Mouse (Mus musculus): ENCODE data around the gene Mex3a. TPM values are rescaled to one million over a fixed set of nuclear protein-coding genes. Genes with fewer than 3 reads are reported as not detected.

Gene Mex3a
- polyA plus RNA-seq, 1 experiment from 2014 or later = 31.6 TPM

DNA sequence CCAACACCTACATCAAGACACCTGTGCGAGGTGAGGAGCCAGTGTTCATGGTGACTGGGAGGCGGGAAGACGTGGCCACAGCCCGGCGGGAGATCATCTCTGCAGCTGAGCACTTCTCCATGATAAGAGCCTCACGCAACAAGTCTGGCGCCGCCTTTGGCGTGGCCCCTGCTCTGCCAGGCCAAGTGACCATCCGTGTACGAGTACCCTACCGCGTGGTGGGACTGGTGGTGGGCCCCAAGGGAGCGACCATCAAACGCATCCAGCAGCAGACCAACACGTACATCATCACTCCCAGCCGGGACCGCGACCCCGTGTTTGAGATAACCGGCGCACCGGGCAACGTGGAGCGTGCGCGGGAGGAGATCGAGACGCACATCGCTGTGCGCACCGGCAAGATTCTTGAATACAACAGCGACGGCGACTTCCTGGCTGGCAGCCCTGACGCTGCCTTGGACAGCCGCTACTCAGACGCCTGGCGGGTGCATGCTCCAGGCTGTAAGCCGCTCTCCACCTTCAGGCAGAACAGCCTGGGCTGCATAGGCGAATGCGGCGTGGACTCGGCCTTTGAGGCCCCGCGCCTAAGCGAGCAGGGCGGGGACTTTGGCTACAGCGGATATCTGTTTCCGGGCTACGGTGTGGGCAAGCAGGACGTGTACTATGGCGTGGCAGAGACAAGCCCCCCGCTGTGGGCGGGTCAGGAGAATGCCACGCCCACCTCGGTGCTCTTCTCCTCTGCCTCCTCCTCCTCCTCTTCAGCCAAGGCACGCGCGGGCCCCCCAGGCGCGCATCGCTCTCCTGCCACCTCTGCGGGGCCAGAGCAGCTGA lies 4.1 kb downstream of the Mex3a start:
- Histone ChIP-seq H3K27ac (ENCODE audit: low read depth, low read length) (0 out of 2 replicates have a peak overlapping the region, but pooled peaks have one; percentile 39), H3K4me3 (ENCODE audit: low read length) (peak overlapping the region; percentile 93), H3K27me3 (ENCODE audit: control insufficient read depth, insufficient read depth, low read length) (no peaks in the 10 kb centered on the region), H3K4me1 (ENCODE audit: control insufficient read depth, insufficient read depth, low read length) (peaks cover 54% of the 10 kb centered on the region), H3K36me3 (ENCODE audit: control insufficient read depth, insufficient read depth, low read length) (peaks cover 48% of the 10 kb centered on the region), H3K4me2 (replicated peaks; ENCODE audit: low read depth, low read length) (peak overlapping the region; percentile 94), H3K9ac (ENCODE audit: low read depth, low read length) (peak overlapping the region; percentile 50; the same call in 1 of the 2 replicates), H3K9me3 (ENCODE audit: control insufficient read depth, low read length) (no peaks in the 10 kb centered on the region)
- WGBS = 5% methylated on average over 64 of the region's 64 CpGs
- ATAC-seq (ENCODE audit: low FRiP score, low TSS enrichment) = 0 out of 2 replicates have a peak, but pooled peaks have one; percentile 6

DNA sequence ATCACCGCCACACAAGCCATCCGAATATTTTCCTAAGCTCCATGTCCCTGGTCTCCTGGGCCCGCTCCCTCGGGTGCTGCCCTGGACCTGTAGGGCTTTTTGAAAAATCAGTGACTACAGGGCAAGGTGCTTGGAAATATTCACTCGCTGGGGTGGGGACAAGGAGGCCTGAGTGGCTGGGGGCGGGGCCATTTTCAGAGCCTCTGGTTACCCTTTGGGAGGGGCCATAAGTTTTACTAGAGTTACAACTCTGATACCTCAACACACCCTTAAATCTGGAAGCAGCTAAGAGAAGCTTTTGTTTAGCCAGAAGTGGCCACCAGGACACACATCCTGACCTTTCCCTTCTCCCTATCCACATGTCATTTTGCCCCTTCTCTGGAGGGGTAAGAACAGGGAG lies 5.0 kb downstream of the Mex3a start:
- no peaks in the 10 kb centered on the region for H3K9me3 ChIP-seq (ENCODE audit: control insufficient read depth, low read length)
- H3K27ac ChIP-seq (ENCODE audit: low read depth, low read length) = no peak overlapping the region
- 0 out of 2 replicates have a peak overlapping the region, but pooled peaks have one; percentile 28 for H3K9ac ChIP-seq (ENCODE audit: low read depth, low read length)
- peak overlapping the region; percentile 94 for H3K4me2 ChIP-seq (replicated peaks; ENCODE audit: low read depth, low read length)
- peaks cover 54% of the 10 kb centered on the region for H3K4me1 ChIP-seq (ENCODE audit: control insufficient read depth, insufficient read depth, low read length)
- H3K36me3 ChIP-seq (ENCODE audit: control insufficient read depth, insufficient read depth, low read length) = peaks cover 48% of the 10 kb centered on the region
- H3K4me3 ChIP-seq (ENCODE audit: low read length) = peak overlapping the region; percentile 93; the same call in 1 of the 2 replicates
- 62% methylated on average over 6 of the region's 6 CpGs for WGBS
- ATAC-seq (ENCODE audit: low FRiP score, low TSS enrichment) = no peak
- no peaks in the 10 kb centered on the region for H3K27me3 ChIP-seq (ENCODE audit: control insufficient read depth, insufficient read depth, low read length)

DNA sequence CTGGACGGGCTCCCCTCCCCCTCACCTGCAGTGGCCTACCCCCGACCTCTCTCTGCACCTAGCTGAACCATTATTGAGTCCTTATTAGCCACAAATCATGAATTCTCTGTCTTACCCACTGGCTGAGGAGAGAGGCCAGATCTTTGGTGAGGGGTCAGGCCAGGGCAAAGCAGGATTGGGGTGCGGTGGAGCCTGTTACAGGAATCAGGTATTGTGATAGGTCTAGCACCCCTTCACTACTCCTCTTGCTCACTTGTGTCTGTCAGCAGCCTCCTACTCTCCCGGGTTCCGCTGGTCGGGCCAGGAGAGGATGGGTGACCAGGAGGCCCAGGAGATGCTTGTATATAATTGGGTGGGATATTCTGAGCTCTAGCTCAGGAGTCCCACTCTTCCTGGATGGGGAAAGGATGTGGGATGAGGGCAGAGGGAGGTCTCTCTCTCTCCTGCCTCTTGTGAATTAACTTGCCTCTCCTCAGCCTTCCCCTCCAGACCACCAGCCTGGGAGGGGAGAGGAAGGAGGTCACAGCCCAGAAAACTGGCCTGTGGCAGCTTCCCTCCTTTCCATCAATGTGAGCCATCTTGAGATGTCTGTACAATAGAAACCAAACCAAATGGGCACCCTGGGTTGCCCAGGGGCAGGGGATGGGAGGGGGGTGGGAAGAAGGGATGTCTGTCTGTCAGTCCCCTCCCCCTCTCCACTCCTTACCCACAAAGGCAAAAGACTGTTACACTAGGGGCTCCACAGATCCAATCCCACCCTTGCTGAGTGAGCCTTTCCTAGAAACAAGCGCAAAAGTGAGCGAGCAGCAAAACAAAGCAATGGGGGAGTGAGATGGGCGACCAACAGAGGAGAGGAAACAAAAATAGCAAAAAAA lies 6.3 kb downstream of the Mex3a start:
- no peak overlapping the region for H3K4me2 ChIP-seq (replicated peaks; ENCODE audit: low read depth, low read length)
- ATAC-seq (ENCODE audit: low FRiP score, low TSS enrichment) = no peak
- H3K4me1 ChIP-seq (ENCODE audit: control insufficient read depth, insufficient read depth, low read length) = peaks cover 54% of the 10 kb centered on the region
- H3K27me3 ChIP-seq (ENCODE audit: control insufficient read depth, insufficient read depth, low read length) = no peaks in the 10 kb centered on the region
- peaks cover 48% of the 10 kb centered on the region for H3K36me3 ChIP-seq (ENCODE audit: control insufficient read depth, insufficient read depth, low read length)
- no peak overlapping the region for H3K9ac ChIP-seq (ENCODE audit: low read depth, low read length)
- 45% methylated on average over 9 of the region's 9 CpGs for WGBS
- no peak overlapping the region for H3K4me3 ChIP-seq (ENCODE audit: low read length)
- no peak overlapping the region for H3K27ac ChIP-seq (ENCODE audit: low read depth, low read length)
- H3K9me3 ChIP-seq (ENCODE audit: control insufficient read depth, low read length) = no peaks in the 10 kb centered on the region

DNA sequence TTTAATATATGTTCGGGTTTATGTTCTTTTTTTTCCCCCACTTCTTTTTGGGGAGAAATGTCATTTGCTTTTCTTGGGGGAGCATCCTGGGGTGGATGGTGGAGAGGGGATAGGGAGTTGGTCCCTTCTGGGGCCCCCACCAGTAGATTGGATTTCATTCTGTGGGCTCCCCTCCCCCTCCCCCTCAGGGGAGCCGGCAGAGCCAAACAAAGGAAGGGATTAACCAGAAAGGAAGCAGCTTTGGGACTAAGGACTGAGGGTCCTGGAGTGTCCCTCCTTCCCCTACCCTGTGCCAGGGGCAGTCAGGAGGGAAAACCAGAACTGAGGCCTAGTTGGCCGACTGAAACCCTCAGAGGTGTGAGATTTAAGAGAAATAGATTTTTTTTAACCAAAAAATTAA lies 7.2 kb downstream of the Mex3a start:
- Histone ChIP-seq H3K4me1 (ENCODE audit: control insufficient read depth, insufficient read depth, low read length) (peaks cover 46% of the 10 kb centered on the region), H3K4me3 (ENCODE audit: low read length) (no peak overlapping the region), H3K36me3 (ENCODE audit: control insufficient read depth, insufficient read depth, low read length) (peaks cover 48% of the 10 kb centered on the region), H3K9ac (ENCODE audit: low read depth, low read length) (no peak overlapping the region), H3K9me3 (ENCODE audit: control insufficient read depth, low read length) (no peaks in the 10 kb centered on the region), H3K27ac (ENCODE audit: low read depth, low read length) (no peak overlapping the region), H3K4me2 (replicated peaks; ENCODE audit: low read depth, low read length) (no peak overlapping the region), H3K27me3 (ENCODE audit: control insufficient read depth, insufficient read depth, low read length) (no peaks in the 10 kb centered on the region)
- WGBS = 25% methylated on average over 3 of the region's 3 CpGs
- no peak for ATAC-seq (ENCODE audit: low FRiP score, low TSS enrichment)

DNA sequence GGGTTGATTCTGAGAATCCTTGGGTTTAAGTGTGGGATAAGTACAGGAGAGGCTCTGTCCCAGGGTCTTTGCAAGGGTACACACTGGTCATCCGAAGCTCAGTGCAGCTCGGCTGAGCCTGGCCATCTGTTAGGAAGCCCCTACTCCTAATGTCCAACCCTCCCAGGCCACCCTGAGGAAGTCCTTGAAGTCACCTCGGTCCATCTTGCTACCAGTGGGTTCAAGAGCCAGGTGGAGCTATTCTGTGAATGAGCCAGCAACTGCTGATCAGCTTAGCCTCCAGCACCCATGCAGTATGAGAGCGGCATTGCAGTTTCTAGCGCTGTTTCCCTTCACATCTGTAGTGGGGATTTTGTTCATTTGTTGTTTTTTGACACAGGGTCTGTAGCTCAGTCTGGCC lies 7.9 kb downstream of the Mex3a start:
- Histone ChIP-seq H3K36me3 (ENCODE audit: control insufficient read depth, insufficient read depth, low read length) (peaks cover 48% of the 10 kb centered on the region), H3K4me2 (replicated peaks; ENCODE audit: low read depth, low read length) (no peak overlapping the region), H3K9me3 (ENCODE audit: control insufficient read depth, low read length) (no peaks in the 10 kb centered on the region), H3K27ac (ENCODE audit: low read depth, low read length) (no peak overlapping the region), H3K9ac (ENCODE audit: low read depth, low read length) (no peak overlapping the region), H3K27me3 (ENCODE audit: control insufficient read depth, insufficient read depth, low read length) (no peaks in the 10 kb centered on the region), H3K4me1 (ENCODE audit: control insufficient read depth, insufficient read depth, low read length) (peaks cover 39% of the 10 kb centered on the region), H3K4me3 (ENCODE audit: low read length) (no peak overlapping the region)
- WGBS = 60% methylated on average over 5 of the region's 5 CpGs
- no peak for ATAC-seq (ENCODE audit: low FRiP score, low TSS enrichment)

DNA sequence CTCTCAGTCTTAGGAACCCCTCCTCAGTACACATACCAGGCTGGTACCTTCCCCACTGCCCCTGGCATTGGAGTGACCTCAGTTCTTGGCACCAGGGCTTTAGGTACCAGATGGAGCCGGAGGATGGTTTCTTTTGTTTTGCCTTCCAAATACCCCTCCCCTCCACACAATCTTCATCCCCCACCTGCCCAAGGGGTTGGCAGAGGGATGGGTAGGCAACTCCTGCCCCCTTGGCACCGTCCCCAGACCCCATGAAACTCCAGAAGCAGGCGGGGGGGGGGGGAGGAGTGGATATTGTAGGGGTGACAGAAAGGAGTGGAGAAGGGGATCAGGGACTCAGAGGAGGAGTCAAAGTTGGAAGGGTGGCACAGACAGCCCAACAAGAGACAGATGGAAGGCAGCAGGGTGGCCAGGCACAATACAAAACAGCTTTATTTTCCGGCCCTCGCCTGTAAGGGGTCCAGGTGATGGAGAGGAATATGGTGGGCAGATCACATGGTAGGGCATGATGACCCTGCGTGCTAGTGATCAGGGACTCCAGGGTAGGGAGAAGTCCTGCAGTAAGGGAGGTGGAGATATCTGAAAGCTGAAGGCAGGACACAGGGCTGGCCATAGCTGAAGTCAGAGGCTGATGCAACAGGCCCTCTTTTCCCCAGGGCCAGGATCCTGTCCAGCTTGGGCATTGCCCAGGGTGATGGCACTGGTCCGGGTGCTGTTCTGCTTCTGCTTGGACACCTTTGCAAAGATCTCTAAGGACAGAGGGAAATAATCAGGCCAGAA lies 9.6 kb downstream of the Mex3a start:
- Histone ChIP-seq H3K27ac (ENCODE audit: low read depth, low read length) (no peak overlapping the region), H3K4me2 (replicated peaks; ENCODE audit: low read depth, low read length) (no peak overlapping the region), H3K4me3 (ENCODE audit: low read length) (no peak overlapping the region), H3K9ac (ENCODE audit: low read depth, low read length) (no peak overlapping the region), H3K36me3 (ENCODE audit: control insufficient read depth, insufficient read depth, low read length) (peaks cover 37% of the 10 kb centered on the region), H3K27me3 (ENCODE audit: control insufficient read depth, insufficient read depth, low read length) (no peaks in the 10 kb centered on the region), H3K9me3 (ENCODE audit: control insufficient read depth, low read length) (no peaks in the 10 kb centered on the region), H3K4me1 (ENCODE audit: control insufficient read depth, insufficient read depth, low read length) (peaks cover 22% of the 10 kb centered on the region)
- ATAC-seq (ENCODE audit: low FRiP score, low TSS enrichment) = no peak
- 72% methylated on average over 6 of the region's 7 CpGs for WGBS

DNA sequence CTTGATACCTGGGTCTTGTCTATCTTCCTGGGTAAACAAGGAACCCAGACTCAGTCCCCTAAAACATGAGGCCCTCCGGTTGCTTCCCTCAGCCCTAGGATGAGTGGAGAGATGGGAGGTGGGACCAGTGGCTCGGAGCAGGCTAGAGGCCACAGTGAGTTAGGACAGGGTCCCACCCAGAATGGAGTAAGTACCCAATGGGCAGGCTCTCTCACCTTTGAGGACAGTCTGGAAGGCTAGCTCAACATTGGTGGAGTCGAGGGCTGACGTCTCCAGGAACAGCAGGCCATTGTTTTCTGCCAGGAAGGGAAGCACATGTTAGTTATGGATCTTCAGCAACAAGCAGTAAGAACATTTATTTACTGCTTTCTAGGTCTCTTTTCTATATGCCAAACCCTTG lies 10.3 kb downstream of the Mex3a start:
- no peak for ATAC-seq (ENCODE audit: low FRiP score, low TSS enrichment)
- Histone ChIP-seq H3K4me1 (ENCODE audit: control insufficient read depth, insufficient read depth, low read length) (peaks cover 15% of the 10 kb centered on the region), H3K9me3 (ENCODE audit: control insufficient read depth, low read length) (no peaks in the 10 kb centered on the region), H3K4me2 (replicated peaks; ENCODE audit: low read depth, low read length) (no peak overlapping the region), H3K27ac (ENCODE audit: low read depth, low read length) (no peak overlapping the region), H3K4me3 (ENCODE audit: low read length) (no peak overlapping the region), H3K9ac (ENCODE audit: low read depth, low read length) (no peak overlapping the region), H3K36me3 (ENCODE audit: control insufficient read depth, insufficient read depth, low read length) (peaks cover 30% of the 10 kb centered on the region), H3K27me3 (ENCODE audit: control insufficient read depth, insufficient read depth, low read length) (no peaks in the 10 kb centered on the region)
- WGBS = 69% methylated on average over 4 of the region's 4 CpGs

DNA sequence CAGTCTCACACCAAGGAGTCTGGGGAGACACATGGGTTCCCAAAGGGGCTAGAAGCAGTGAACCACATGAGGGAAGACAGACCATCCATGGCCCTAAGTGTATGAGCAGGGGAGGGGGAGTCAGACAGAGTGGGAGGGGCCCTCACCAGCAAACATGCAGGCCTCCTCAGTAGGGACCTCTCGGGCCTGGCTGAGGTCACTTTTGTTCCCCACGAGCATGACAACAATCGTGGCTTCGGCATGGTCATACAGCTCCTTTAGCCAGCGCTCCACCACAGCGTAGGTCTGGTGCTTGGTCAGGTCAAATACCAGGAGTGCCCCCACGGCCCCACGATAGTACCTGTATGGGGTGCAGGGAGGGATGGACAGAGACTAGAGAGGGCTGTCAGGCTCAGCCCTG lies 11.0 kb downstream of the Mex3a start:
- no peaks in the 10 kb centered on the region for H3K27me3 ChIP-seq (ENCODE audit: control insufficient read depth, insufficient read depth, low read length)
- WGBS = 77% methylated on average over 8 of the region's 8 CpGs
- no peak for ATAC-seq (ENCODE audit: low FRiP score, low TSS enrichment)
- H3K36me3 ChIP-seq (ENCODE audit: control insufficient read depth, insufficient read depth, low read length) = peaks cover 24% of the 10 kb centered on the region
- no peak overlapping the region for H3K9ac ChIP-seq (ENCODE audit: low read depth, low read length)
- no peak overlapping the region for H3K27ac ChIP-seq (ENCODE audit: low read depth, low read length)
- H3K4me3 ChIP-seq (ENCODE audit: low read length) = no peak overlapping the region
- no peak overlapping the region for H3K4me2 ChIP-seq (replicated peaks; ENCODE audit: low read depth, low read length)
- peaks cover 8% of the 10 kb centered on the region for H3K4me1 ChIP-seq (ENCODE audit: control insufficient read depth, insufficient read depth, low read length)
- no peaks in the 10 kb centered on the region for H3K9me3 ChIP-seq (ENCODE audit: control insufficient read depth, low read length)
